Mouse (Mus musculus): ENCODE measurements around the gene Cdip1. TPM values are rescaled to one million over a fixed set of nuclear protein-coding genes. Genes with fewer than 3 reads are reported as not detected.

Gene Cdip1
- polyA plus RNA-seq, 1 experiment from 2014 or later: 73.1 TPM

DNA sequence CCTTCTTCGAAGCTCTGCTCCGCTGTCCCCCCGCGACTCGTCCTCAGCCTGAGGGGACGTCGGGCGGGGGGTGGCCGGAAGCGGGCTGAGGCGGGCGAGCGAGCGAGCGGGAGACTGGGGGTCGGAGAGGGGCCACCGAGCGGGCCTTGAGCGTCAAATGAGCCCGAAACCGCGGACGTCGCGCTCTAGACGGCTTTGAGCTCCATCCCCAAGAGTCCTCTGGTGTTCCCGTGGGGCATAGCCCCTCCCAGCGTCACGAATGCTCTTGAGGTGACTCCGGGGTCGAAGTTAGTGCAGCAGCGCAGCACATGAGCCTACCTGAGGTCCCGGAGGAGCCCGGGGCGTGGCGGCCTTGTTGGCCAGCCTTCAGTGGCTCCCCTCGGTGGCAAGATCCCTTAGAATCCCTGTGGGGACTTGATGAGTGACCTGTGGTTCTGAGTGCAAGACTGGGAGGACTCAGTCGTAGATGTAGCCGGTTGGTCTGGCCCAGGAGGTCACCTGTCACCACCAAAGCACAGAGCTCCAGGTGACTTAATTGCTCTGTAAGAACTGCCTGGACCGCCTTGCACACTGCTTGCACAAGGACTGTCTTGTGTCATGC is 63.5 kb downstream of the Cdip1 start:
- Histone ChIP-seq H3K4me3 (replicated peaks) (peak overlapping the region; percentile 74), H3K9me3 (no peaks in the 10 kb centered on the region), H3K27me3 (replicated peaks) (no peaks in the 10 kb centered on the region), H3K9ac (peak overlapping the region; percentile 83), H3K4me2 (peak overlapping the region; percentile 76), H3K36me3 (no peaks in the 10 kb centered on the region), H3K4me1 (0 out of 2 replicates have a peak, but pooled peaks cover 3% of the 10 kb centered on the region), H3K27ac (peak overlapping the region; percentile 85)
- ATAC-seq (ENCODE audit: insufficient read depth, low FRiP score, low read depth): peak; percentile 63
- under 1% methylated on average over 38 of the region's 40 CpGs for WGBS

DNA sequence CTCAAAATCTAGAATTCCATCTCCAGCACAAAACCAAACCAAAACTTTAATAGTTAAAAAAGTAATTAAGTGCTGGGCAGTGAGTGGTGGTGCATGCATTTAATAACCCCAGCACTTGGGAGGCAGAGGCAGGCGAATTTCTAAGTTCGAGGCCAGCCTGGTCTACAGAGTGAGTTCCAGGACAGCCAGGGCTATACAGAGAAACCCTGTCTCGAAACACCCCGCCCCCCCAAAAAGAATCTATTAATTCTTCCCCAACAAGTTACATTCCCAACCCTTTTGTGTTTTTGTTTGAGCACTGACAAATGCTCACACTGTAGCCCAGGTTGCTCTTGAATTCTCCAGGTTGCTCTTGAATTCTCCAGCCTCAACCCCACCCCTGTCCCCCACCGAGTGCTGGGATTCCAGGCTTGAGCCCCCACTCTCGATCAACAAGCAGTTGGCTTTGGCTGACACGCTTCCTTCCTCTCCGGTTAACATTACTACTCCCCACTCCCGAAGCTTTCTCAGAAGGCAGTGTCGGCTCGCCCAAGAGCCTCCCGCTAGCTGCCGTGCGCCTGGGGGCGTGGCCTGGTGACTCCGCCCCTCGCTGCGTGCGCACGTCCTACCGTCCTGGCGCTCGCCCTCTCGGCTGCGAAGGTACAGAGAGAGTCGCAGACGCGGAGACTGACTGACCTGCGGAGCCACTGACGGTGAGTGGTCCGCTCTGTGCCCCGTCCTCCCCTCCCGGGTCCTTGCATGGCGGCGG is 64.1 kb downstream of the Cdip1 start, which contains the start of gene Hmox2:
Hmox2 (plus strand) TSS at position 582 of the 748 bp plus-strand sequence.
- H3K9me3 ChIP-seq: no peaks in the 10 kb centered on the region
- no peaks in the 10 kb centered on the region for H3K36me3 ChIP-seq
- H3K4me1 ChIP-seq: 0 out of 2 replicates have a peak, but pooled peaks cover 3% of the 10 kb centered on the region
- peak within 1 kb of the TSS; percentile 85 for H3K27ac ChIP-seq
- WGBS: 5% methylated on average over 34 of the region's 35 CpGs
- H3K4me2 ChIP-seq: peak within 1 kb of the TSS; percentile 76
- peak within 1 kb of the TSS; percentile 74 for H3K4me3 ChIP-seq (replicated peaks)
- peak within 1 kb of the TSS; percentile 83 for H3K9ac ChIP-seq
- peak; percentile 94 for ATAC-seq (ENCODE audit: insufficient read depth, low FRiP score, low read depth)
- H3K27me3 ChIP-seq (replicated peaks): no peaks in the 10 kb centered on the region

GRCm38 (mm10) chr16:4725266-4725665 is 64.8 kb downstream of the Cdip1 start:
- 0 out of 2 replicates have a peak, but pooled peaks cover 3% of the 10 kb centered on the region for H3K4me1 ChIP-seq
- ATAC-seq (ENCODE audit: insufficient read depth, low FRiP score, low read depth): no peak
- no peaks in the 10 kb centered on the region for H3K36me3 ChIP-seq
- H3K9ac ChIP-seq: no peak overlapping the region
- no peak overlapping the region for H3K4me2 ChIP-seq
- H3K27me3 ChIP-seq (replicated peaks): no peaks in the 10 kb centered on the region
- H3K9me3 ChIP-seq: no peaks in the 10 kb centered on the region
- no peak overlapping the region for H3K27ac ChIP-seq
- WGBS: 65% methylated on average over 4 of the region's 4 CpGs
- no peak overlapping the region for H3K4me3 ChIP-seq (replicated peaks)

GRCm38 (mm10) chr16:4722915-4723209 is 67.2 kb downstream of the Cdip1 start:
- no peaks in the 10 kb centered on the region for H3K27me3 ChIP-seq (replicated peaks)
- no peak overlapping the region for H3K27ac ChIP-seq
- WGBS: 67% methylated on average over 3 of the region's 3 CpGs
- no peak overlapping the region for H3K9ac ChIP-seq
- H3K4me1 ChIP-seq: 0 out of 2 replicates have a peak, but pooled peaks cover 3% of the 10 kb centered on the region
- no peaks in the 10 kb centered on the region for H3K9me3 ChIP-seq
- H3K4me3 ChIP-seq (replicated peaks): no peak overlapping the region
- ATAC-seq (ENCODE audit: insufficient read depth, low FRiP score, low read depth): no peak
- no peak overlapping the region for H3K4me2 ChIP-seq
- no peaks in the 10 kb centered on the region for H3K36me3 ChIP-seq

GRCm38 (mm10) chr16:4722128-4722914 is 67.8 kb downstream of the Cdip1 start:
- Histone ChIP-seq H3K4me1 (no peaks in the 10 kb centered on the region), H3K9ac (no peak overlapping the region), H3K27me3 (replicated peaks) (no peaks in the 10 kb centered on the region), H3K36me3 (no peaks in the 10 kb centered on the region), H3K9me3 (no peaks in the 10 kb centered on the region), H3K27ac (no peak overlapping the region), H3K4me3 (replicated peaks) (no peak overlapping the region), H3K4me2 (no peak overlapping the region)
- 59% methylated on average over 7 of the region's 7 CpGs for WGBS
- no peak for ATAC-seq (ENCODE audit: insufficient read depth, low FRiP score, low read depth)

- Histone ChIP-seq H3K27ac (peak within 1 kb of the TSS; percentile 79), H3K4me3 (replicated peaks) (peak within 1 kb of the TSS; percentile 63), H3K27me3 (replicated peaks) (no peaks in the 10 kb centered on the region), H3K4me2 (peak within 1 kb of the TSS; percentile 81), H3K9me3 (no peaks in the 10 kb centered on the region), H3K9ac (peak within 1 kb of the TSS; percentile 62), H3K36me3 (peaks cover 14% of the 10 kb centered on the region), H3K4me1 (no peaks in the 10 kb centered on the region)
- ATAC-seq (ENCODE audit: insufficient read depth, low FRiP score, low read depth): peak; percentile 80; the same call in 1 of the 2 replicates
- 14% methylated on average over 33 of the region's 33 CpGs for WGBS
Observed at GRCm38 (mm10) chr16:4718753-4719518, 71.2 kb downstream of the Cdip1 start, which contains the start of gene Nmral1. TSS of gene Nmral1 (minus strand) at chr16:4719356.

DNA sequence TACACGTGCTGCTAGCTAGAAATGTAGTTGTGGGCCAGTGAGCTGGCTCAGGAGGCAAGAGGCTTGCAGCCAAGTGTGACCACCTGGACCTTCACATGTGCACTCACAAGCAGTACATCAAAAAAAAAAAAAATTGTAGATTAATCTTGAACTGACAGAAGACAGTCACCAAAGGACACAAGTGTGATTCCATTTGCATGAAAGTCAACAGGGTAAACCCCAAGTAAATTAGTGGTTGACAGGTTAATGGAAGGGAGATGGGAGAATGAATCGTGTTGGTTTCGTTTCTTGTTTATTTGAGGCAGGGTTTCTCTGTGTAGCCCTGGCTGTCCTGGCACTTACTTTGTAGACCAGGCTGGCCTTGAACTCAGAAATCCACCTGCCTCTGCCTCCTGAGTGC is 72.2 kb downstream of the Cdip1 start:
- Histone ChIP-seq H3K4me2 (peak overlapping the region; percentile 81), H3K4me1 (no peaks in the 10 kb centered on the region), H3K9ac (no peak overlapping the region), H3K27ac (no peak overlapping the region), H3K36me3 (peaks cover 14% of the 10 kb centered on the region), H3K9me3 (no peaks in the 10 kb centered on the region), H3K27me3 (replicated peaks) (no peaks in the 10 kb centered on the region), H3K4me3 (replicated peaks) (peak overlapping the region; percentile 63)
- WGBS: 44% methylated on average over 3 of the region's 3 CpGs
- ATAC-seq (ENCODE audit: insufficient read depth, low FRiP score, low read depth): no peak

GRCm38 (mm10) chr16:4713861-4714710 is 76.0 kb downstream of the Cdip1 start:
- Histone ChIP-seq H3K27ac (no peak overlapping the region), H3K36me3 (peaks cover 20% of the 10 kb centered on the region), H3K4me2 (no peak overlapping the region), H3K4me1 (no peaks in the 10 kb centered on the region), H3K9ac (no peak overlapping the region), H3K27me3 (replicated peaks) (no peaks in the 10 kb centered on the region), H3K4me3 (replicated peaks) (no peak overlapping the region), H3K9me3 (no peaks in the 10 kb centered on the region)
- no peak for ATAC-seq (ENCODE audit: insufficient read depth, low FRiP score, low read depth)
- 87% methylated on average over 17 of the region's 17 CpGs for WGBS

DNA sequence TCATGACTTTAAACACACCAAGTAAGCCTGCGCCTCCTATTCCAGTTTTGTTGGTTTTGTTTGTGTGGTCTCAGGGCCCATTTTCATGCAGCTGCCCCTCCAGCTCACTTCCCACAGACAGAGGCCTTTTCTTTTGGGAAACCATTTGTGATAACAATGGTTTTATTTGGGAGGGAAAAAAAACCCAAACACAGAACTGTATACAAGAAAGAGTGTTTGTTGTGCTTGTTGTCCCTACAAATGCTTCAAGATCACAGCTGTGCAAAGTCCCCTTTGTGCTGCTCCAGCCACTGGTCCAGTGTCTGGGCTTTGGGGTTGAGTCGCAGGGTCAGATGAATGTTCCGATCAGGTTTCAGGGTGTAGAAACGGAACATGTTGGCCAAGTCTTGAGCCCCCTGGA is 78.9 kb downstream of the Cdip1 start:
- H3K9me3 ChIP-seq: no peaks in the 10 kb centered on the region
- no peaks in the 10 kb centered on the region for H3K4me1 ChIP-seq
- H3K27ac ChIP-seq: no peak overlapping the region
- peaks cover 30% of the 10 kb centered on the region for H3K36me3 ChIP-seq
- no peak for ATAC-seq (ENCODE audit: insufficient read depth, low FRiP score, low read depth)
- no peak overlapping the region for H3K4me2 ChIP-seq
- WGBS: 91% methylated on average over 4 of the region's 4 CpGs
- no peaks in the 10 kb centered on the region for H3K27me3 ChIP-seq (replicated peaks)
- H3K9ac ChIP-seq: no peak overlapping the region
- H3K4me3 ChIP-seq (replicated peaks): no peak overlapping the region

DNA sequence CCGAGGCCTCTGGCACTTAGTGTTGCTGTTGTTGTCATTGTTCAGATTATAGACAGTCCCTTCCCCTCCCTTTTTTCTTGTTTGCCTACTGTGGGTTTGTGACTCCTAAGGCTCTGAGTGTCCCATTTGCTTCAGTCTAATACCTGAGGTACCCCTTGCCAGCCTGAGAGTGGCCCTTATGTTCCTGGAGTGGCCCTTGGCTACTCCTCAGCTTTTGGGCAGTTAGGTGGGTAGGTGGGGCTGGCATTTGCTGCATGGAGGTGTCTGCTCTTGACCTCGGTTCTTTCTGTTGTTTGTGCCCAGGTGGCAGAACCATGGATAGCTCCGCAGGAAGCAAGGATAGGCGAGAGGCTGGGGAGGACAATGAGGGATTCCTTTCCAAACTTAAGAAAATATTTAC is 84.6 kb downstream of the Cdip1 start:
- Histone ChIP-seq H3K36me3 (peaks cover 58% of the 10 kb centered on the region), H3K27ac (no peak overlapping the region), H3K9me3 (no peaks in the 10 kb centered on the region), H3K9ac (no peak overlapping the region), H3K4me3 (replicated peaks) (no peak overlapping the region), H3K4me2 (no peak overlapping the region), H3K27me3 (replicated peaks) (no peaks in the 10 kb centered on the region), H3K4me1 (no peaks in the 10 kb centered on the region)
- no peak for ATAC-seq (ENCODE audit: insufficient read depth, low FRiP score, low read depth)
- 49% methylated on average over 4 of the region's 4 CpGs for WGBS

DNA sequence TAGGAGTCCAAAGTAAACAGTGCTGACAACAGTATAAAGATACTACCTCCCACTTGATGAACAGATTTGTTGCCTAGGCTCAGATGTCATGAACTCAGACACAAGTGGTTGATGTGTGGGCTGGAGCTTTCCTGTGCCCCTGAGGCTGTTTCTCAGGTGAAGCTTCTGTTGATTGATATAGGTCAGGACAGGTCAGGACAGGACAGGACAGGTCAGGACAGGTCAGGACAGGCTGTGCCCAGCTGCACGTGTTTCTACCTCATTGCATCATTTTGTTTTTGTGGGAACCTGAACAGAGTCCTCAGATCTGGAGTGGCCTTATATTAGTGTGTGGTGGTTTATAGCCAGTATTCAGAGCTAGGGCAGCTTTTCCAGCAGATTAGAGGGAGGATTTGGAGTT is 87.4 kb downstream of the Cdip1 start:
- H3K27me3 ChIP-seq (replicated peaks): no peaks in the 10 kb centered on the region
- no peak overlapping the region for H3K27ac ChIP-seq
- H3K36me3 ChIP-seq: peaks cover 61% of the 10 kb centered on the region
- 38% methylated on average over 1 of the region's 1 CpGs for WGBS
- no peak overlapping the region for H3K4me3 ChIP-seq (replicated peaks)
- no peak overlapping the region for H3K9ac ChIP-seq
- ATAC-seq (ENCODE audit: insufficient read depth, low FRiP score, low read depth): no peak; the same call in 1 of the 2 replicates
- H3K4me1 ChIP-seq: no peaks in the 10 kb centered on the region
- H3K4me2 ChIP-seq: no peak overlapping the region
- H3K9me3 ChIP-seq: no peaks in the 10 kb centered on the region

Data from stomach, embryonic 15.5 days (tissue).